Mouse (Mus musculus) frontal cortex, adult (tissue): Measurements from ENCODE around the gene Zic2.
"Not testable (repeated sequence)": the region's sequence is repeated elsewhere in the genome, so short reads cannot be mapped to it uniquely, and the experiment has no call there.

Experiments used
- ATAC-seq: cut with Nextera tagmentation; 2 replicates; pipeline ENCODE4 v1.9.2; 2017; ENCODE audit warnings: mild to moderate bottlenecking, moderate library complexity, mixed read lengths; ENCODE audit not compliant: low TSS enrichment

Gene Zic2

DNA sequence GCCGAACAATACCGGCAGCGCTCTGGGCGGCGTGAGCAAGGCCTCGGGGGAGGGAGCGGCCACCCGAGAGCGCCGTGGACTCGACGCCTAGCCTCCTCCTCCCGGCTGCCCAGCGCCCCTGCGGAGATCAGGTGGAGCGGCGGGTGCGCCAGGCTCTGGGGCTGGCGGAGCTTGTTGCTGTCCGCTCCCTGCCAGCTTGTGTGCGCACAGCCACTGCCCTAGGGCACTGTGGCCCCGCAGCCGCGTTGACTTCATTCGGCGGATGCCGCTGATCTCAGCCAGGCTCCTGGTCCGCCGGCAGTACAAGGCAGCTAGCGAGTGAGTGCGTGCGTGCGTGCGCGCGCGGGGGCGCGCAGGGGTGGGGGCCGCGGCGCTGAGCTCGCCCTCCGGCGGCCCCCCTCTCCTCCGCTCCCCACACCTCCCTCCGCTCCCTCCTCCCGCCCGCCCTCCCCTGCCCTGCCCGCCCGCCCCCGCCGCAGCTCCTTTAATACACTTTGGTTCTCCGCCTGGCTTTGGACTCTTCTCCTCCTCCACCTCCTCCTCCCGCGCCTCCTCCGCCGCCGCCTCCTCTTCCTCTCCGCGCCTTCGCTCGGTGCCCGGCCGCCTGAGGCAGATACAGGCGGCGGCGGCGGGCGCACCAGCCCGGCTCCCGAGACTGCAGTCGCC lies at the start of gene Zic2:
TSS of gene Zic2 (plus strand) at position 545 of the 666 bp plus-strand sequence.
- no peak; the same call in 1 of the 2 replicates for ATAC-seq

DNA sequence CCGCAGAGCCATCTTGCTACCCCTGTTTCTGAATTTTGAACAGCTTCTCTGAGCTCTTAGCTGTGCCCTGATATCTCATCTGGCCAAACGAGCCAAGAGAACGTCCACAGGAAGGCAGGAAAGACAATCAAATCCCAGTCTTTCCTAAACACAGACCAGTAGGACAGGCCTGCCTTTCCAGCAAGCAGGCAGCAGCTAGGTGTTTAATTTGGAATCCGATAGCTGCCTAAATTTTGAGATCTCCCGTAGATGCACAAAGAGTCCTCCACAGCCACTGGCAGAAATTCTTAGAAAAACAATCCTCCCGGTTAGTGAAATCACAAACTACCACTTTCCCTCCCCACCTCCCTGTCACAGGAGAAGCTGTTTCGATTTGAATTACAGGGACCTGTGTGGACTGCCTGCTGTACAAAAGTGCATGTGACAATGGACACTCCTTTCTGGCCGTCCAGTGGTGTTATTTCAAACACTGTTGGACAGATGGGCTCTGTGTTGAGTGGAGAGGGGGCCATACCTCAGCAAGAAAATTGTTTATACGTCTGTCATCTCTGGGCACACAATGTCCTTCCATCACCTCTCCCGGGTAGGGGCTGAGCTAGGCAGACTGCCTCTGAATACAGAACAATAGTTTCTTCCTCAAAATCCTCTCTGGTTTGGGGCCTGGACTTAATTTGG lies 48.6 kb upstream of the Zic2 start:
- no peak for ATAC-seq

GRCm38 (mm10) chr14:122427204-122427560 lies 48.1 kb upstream of the Zic2 start:
- ATAC-seq = no peak

- ATAC-seq = no peak
Observed at GRCm38 (mm10) chr14:122427654-122428053, 47.6 kb upstream of the Zic2 start.

- no peak for ATAC-seq
Observed at GRCm38 (mm10) chr14:122432558-122432957, 42.7 kb upstream of the Zic2 start.

DNA sequence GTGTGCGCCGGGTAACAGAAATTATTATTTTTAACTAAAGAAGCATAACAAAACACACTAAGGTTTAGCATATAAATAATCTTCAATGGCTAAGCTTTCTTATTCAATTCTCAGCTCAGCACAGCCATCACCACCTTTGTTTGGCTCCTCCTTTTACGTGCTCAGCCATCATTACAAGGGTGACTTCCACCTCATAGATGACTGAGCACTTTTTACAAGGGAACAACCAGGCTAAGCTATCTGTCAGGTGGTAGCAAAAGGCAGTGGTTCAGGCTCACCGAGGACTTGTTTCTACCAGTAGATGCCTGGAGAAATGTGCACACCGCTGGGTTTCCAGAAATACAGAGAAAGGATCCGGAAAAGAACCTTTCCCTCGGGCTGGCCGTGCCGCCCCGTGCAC lies 41.2 kb upstream of the Zic2 start:
- no peak for ATAC-seq

GRCm38 (mm10) chr14:122436850-122437249 lies 38.4 kb upstream of the Zic2 start:
- ATAC-seq = no peak

GRCm38 (mm10) chr14:122449601-122450495 lies 25.4 kb upstream of the Zic2 start:
- ATAC-seq = no peak

DNA sequence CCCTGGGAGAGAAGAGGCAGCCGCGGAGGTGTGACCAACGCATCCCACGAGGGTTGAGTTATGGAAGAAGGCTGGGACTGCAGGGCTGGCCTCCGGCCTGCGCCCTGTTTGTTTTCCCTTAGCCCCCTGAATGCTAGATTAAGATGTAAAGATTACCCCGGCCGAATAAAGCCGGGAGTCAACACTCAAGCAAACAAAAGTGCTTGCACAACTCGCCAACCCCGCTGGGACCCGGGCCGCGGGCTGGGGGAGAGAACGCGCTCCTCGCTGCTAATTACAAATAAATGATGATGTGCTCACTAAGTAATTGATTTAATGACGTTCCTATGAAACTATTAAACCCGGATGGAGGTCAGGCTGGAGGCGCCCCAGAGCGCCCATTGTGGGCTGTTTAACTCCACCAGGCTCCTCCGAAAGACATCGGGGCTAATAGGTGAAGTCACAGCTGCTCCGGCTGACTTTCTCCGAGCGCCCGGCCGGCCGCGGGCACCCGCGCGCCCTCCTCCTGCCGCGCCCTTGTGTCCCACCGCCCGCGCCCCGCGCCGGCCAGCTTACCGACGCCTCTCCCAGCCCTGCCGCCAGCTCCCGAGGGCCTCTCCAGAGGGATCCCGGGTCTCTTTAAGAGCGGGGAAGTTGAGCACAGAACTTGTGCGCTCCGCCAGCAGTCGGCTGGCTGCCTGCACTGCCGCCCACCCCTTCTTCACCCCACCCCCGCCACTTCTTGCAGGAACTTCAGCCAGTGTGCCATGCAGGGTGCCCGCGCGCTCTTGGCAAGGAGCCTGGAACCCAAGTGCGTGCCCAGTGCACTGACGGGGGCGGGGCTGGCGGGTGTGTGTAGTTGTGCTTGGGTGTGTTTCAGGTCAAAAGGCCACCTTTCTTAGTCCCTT lies 24.5 kb upstream of the Zic2 start, which contains the start of gene Gm5089:
TSS of gene Gm5089 (minus strand) at position 620 of the 887 bp plus-strand sequence.
- peak; percentile 55 for ATAC-seq

- no peak for ATAC-seq
Observed at GRCm38 (mm10) chr14:122451551-122452145, 23.6 kb upstream of the Zic2 start.

DNA sequence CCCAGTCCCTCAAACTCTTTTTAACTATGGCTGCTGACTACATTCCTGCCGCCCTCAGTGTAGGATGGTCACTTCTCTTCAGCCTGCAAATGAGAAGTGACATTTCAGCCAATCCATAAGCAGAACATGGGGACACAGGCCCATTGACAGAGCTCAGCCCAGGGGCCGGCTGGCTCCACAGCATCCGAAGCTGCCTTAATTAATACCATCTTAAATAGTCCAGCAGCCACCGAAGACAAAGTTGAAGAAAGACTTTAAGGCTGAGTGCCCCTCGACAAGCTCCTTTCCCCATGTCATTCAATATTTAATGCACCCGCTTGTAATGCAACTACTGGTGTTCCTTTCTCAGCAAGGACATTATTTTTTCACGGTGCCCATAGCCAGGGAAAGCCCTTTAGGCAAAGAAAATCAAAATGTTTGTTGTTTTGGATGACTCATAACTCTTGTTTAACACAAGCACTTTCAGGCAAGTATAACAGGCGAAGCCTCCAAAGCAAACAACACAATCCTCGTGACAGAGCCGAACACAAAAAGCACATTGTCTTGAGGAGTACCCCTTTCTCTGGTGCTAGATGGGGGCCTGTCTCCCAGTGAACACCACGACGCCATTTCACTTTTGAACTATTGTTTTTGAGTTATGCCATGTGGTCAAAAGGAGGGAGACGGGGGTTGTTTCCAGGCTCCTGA lies 22.4 kb upstream of the Zic2 start:
- ATAC-seq = no peak

DNA sequence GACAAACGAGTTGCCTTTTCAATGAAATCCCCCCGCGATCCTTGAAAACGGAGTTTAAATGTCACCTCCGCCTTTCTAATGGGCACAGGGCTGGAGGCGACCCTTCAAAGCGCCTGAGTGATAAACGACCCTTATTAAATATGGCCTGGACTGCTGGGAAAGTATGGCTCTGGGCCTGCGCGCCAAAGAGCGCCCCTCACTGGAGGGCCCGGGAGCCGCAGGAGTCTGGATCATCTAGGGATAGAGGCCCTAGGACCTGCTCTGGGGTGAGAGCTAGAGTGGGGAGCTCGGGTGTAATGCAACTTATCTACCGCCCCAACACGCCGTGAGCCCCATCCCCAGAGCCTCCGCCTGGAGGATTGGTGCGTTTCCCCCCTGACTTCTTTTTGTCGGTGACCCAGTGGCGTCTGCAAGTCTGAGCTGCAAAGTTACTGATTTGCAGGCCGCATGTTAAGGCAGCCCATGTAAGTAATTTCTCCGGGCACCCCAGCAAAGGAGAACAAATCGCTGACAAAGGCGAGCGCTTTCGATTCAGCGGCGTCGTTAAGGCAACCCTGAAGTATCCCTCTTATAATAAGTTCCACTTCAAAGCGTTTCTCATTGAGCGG lies 21.7 kb upstream of the Zic2 start:
- 0 out of 2 replicates have a peak, but pooled peaks have one; percentile 44 for ATAC-seq

GRCm38 (mm10) chr14:122453996-122454738 lies 21.1 kb upstream of the Zic2 start:
- ATAC-seq = no peak

DNA sequence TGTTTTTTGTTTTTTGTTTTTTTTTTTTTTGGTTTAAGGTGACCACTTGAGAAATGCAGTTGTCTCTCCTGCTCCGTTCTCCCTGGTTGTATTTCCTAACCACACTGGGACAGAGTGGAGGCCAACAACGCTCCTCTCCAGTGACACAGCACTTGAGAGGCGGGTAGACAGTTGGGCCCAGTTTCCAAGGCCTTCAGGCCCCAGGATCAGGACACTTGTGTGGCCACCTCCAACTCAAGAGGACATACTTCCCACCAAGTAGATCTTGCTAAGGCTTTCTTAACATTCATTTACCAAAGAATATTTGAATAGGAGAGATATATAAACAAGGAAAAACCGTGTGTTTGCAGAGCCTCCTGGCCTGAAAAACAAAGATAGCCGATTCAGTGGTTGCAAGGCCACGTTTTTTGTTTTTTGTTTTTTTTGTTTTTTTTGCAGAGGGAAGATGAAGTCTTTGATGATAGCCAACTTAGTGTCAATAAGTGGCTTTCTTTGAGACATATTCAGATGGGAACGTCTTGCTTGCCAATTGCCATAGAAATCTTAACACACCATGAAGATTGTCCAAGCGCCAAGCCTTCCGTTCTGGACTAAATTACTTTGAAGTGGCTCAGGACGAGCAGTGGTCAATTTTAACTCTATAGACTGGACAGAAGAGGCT lies 20.2 kb upstream of the Zic2 start:
- no peak for ATAC-seq

DNA sequence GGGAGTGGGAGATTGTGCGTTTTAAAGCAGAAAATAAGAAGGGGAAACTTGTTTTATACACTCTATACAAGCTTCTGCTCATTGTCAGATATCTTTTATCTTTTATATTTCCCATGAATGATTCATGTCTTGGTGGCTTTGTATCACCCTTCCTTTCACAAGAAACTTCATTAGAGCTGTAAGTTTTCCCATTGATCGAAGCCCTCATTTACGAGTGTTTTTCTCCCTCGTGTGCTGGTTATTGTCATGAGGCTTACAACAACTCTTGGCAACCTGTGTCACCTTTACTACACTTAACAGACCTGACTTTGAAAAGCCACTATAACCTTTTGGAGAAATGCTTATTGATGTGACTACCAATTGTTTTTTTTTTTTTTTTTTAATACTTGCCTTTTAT lies 19.7 kb upstream of the Zic2 start:
- no peak for ATAC-seq

GRCm38 (mm10) chr14:122459332-122459731 lies 15.9 kb upstream of the Zic2 start:
- not testable (repeated sequence) for ATAC-seq

- no peak for ATAC-seq
Observed at GRCm38 (mm10) chr14:122459776-122460175, 15.5 kb upstream of the Zic2 start.

DNA sequence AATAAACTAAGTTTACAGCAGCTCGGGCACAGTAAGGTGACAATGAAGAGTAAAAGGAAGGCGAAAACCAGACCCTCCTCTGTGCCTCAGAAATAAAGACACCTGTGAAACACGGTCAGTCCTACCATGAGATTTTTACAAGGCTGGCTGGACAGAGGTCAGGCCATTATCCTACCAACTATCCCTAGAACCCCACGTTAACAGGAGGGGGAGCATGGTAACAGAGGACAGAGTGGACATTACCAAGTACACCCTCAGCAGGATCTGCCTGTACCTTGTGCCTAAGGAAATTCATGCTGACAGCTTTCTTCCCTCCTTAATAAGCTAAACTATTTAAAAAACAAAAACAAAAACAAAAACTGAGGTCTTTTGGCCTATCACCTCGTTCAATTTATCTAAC lies 15.0 kb upstream of the Zic2 start:
- no peak for ATAC-seq

GRCm38 (mm10) chr14:122461500-122461899 lies 13.7 kb upstream of the Zic2 start:
- no peak for ATAC-seq
